Mouse (Mus musculus) CH12.LX (cell line): ENCODE measurements around the gene Gsto2. TPM values are rescaled to one million over a fixed set of nuclear protein-coding genes. Genes with fewer than 3 reads are reported as not detected.

Experiments used
- DNase-seq: peaks from one replicate; pipeline ENCODE4 v3.0.0-alpha.2; 2013; ENCODE audit errors: extremely low read depth
- H3K27ac ChIP-seq: 2 replicates; pipeline ENCODE4 v1.5.1; 2012; ENCODE audit warnings: low read depth, mild to moderate bottlenecking, control low read depth, moderate library complexity; ENCODE audit not compliant: insufficient read depth
- H3K27me3 ChIP-seq: replicated peaks from 2 replicates; pipeline ENCODE3; 2012; ENCODE audit warnings: inconsistent platforms
- H3K36me3 ChIP-seq, 2 experiments: replicated peaks in 1 of 2; 2 replicates each; pipeline versions ENCODE3 to v1.6.1; 2012; ENCODE audit warnings: inconsistent platforms in 1 of 2, low read length in 1 of 2, mild to moderate bottlenecking in 1 of 2, mixed read lengths in 1 of 2, moderate library complexity in 1 of 2; ENCODE audit not compliant: control insufficient read depth in 1 of 2, insufficient read depth in 1 of 2
- H3K4me1 ChIP-seq, 2 experiments: 2 replicates each; pipeline ENCODE4 v1.6.1; 2012; ENCODE audit warnings: inconsistent platforms in 1 of 2, moderate library complexity in 1 of 2; ENCODE audit not compliant: insufficient read depth in 2 of 2, control insufficient read depth in 1 of 2
- H3K4me2 ChIP-seq: 2 replicates; pipeline ENCODE4 v1.6.1; 2012; ENCODE audit warnings: low read depth, mild to moderate bottlenecking, control low read depth; ENCODE audit not compliant: poor library complexity, insufficient read depth, severe bottlenecking
- H3K4me3 ChIP-seq, 3 experiments: fragments of 150-350 bp in 1 of 3; sonication (generic) in 1 of 3; replicated peaks in 1 of 3; 2 replicates each; pipeline versions ENCODE3 to v1.5.1; 2011 to 2012; ENCODE audit warnings: low read depth in 2 of 3, low read length in 2 of 3, mild to moderate bottlenecking in 2 of 3, moderate library complexity in 2 of 3, control low read depth in 1 of 3, improper control_type of control experiment in 1 of 3, inconsistent platforms in 1 of 3, mixed read lengths in 1 of 3; ENCODE audit not compliant: poor library complexity in 1 of 3
- H3K79me2 ChIP-seq: replicated peaks from 2 replicates; pipeline ENCODE4 v1.6.1; 2012; ENCODE audit warnings: mild to moderate bottlenecking, moderate library complexity; ENCODE audit not compliant: control insufficient read depth, poor library complexity, insufficient read depth, severe bottlenecking; ENCODE audit errors: extremely low read depth
- H3K9ac ChIP-seq: 2 replicates; pipeline ENCODE4 v1.6.1; 2012; ENCODE audit warnings: low read depth, mild to moderate bottlenecking, control low read depth, moderate library complexity; ENCODE audit not compliant: insufficient read depth
- H3K9me3 ChIP-seq: replicated peaks from 2 replicates; pipeline ENCODE3; 2012; ENCODE audit warnings: low read length, inconsistent platforms, mixed read lengths
- BHLHE40 ChIP-seq: IDR thresholded peaks from 2 replicates; pipeline ENCODE4 v1.6.1; 2011; ENCODE audit warnings: mild to moderate bottlenecking, low read depth, low read length, improper control_type of control experiment
- E2F4 ChIP-seq: IDR thresholded peaks from 2 replicates; pipeline ENCODE4 v1.6.1; 2011; ENCODE audit warnings: low read depth, low read length, improper control_type of control experiment; ENCODE audit not compliant: insufficient replicate concordance
- ELF1 ChIP-seq: IDR thresholded peaks from 2 replicates; pipeline ENCODE4 v1.6.1; 2014; ENCODE audit warnings: low read depth, mild to moderate bottlenecking, inconsistent platforms, low read length, improper control_type of control experiment
- EP300 ChIP-seq: IDR thresholded peaks from 2 replicates; pipeline ENCODE4 v1.6.1; 2011; ENCODE audit warnings: low read length, improper control_type of control experiment
- ETS1 ChIP-seq: conservative IDR thresholded peaks from 2 replicates; pipeline ENCODE4 v1.6.1; 2012; ENCODE audit warnings: low read depth, mild to moderate bottlenecking, inconsistent platforms, low read length, improper control_type of control experiment, moderate library complexity
- IRF4 ChIP-seq: IDR thresholded peaks from 2 replicates; pipeline ENCODE4 v1.6.1; 2014; ENCODE audit warnings: low read depth, mild to moderate bottlenecking, inconsistent platforms, low read length, improper control_type of control experiment
- JUND ChIP-seq: conservative IDR thresholded peaks from 2 replicates; pipeline ENCODE4 v1.6.1; 2011; ENCODE audit warnings: low read depth, low read length, improper control_type of control experiment
- KAT2A ChIP-seq: IDR thresholded peaks from 2 replicates; pipeline ENCODE4 v1.6.1; 2012; ENCODE audit warnings: low read length, improper control_type of control experiment, inconsistent platforms; ENCODE audit not compliant: insufficient replicate concordance
- MAFK ChIP-seq: IDR thresholded peaks from 2 replicates; pipeline ENCODE4 v1.6.1; 2011; ENCODE audit warnings: low read length, improper control_type of control experiment; ENCODE audit not compliant: insufficient replicate concordance
- MEF2A ChIP-seq: IDR thresholded peaks from 2 replicates; pipeline ENCODE4 v1.6.1; 2014; ENCODE audit warnings: low read depth, mild to moderate bottlenecking, inconsistent platforms, low read length, improper control_type of control experiment, borderline replicate concordance
- MXI1 ChIP-seq: IDR thresholded peaks from 2 replicates; pipeline ENCODE4 v1.6.1; 2011; ENCODE audit warnings: mild to moderate bottlenecking, low read depth, low read length, improper control_type of control experiment
- RAD21 ChIP-seq: IDR thresholded peaks from 2 replicates; pipeline ENCODE4 v1.6.1; 2011; ENCODE audit warnings: low read depth, mild to moderate bottlenecking, low read length, improper control_type of control experiment, moderate library complexity
- TBP ChIP-seq: conservative IDR thresholded peaks from 2 replicates; pipeline ENCODE4 v1.6.1; 2011; ENCODE audit warnings: low read depth, low read length, improper control_type of control experiment
- USF1 ChIP-seq: IDR thresholded peaks from 2 replicates; pipeline ENCODE4 v1.6.1; 2014; ENCODE audit warnings: low read depth, mild to moderate bottlenecking, inconsistent platforms, low read length, improper control_type of control experiment
- ZC3H11A ChIP-seq: IDR thresholded peaks from 2 replicates; pipeline ENCODE4 v1.6.1; 2012; ENCODE audit warnings: low read depth, mild to moderate bottlenecking, inconsistent platforms, low read length, improper control_type of control experiment
- ZKSCAN1 ChIP-seq: IDR thresholded peaks from 2 replicates; pipeline ENCODE4 v1.6.1; 2012; ENCODE audit warnings: low read depth, inconsistent platforms, low read length, improper control_type of control experiment, borderline replicate concordance
- ZMIZ1 ChIP-seq: IDR thresholded peaks from 2 replicates; pipeline ENCODE4 v1.6.1; 2012; ENCODE audit warnings: low read depth, mild to moderate bottlenecking, inconsistent platforms, low read length, improper control_type of control experiment
- ZNF384 ChIP-seq: IDR thresholded peaks from 2 replicates; pipeline ENCODE4 v1.6.1; 2012; ENCODE audit warnings: low read depth, low read length, improper control_type of control experiment, inconsistent platforms
- dilution Hi-C: fragments of 300-500 bp; cut with MboI; formaldehyde crosslinking; loops from 2 replicates; pipeline ENCODE4 v1.14.3; 2020; ENCODE audit warnings: low sequenced_read_pairs; ENCODE audit not compliant: extremely low pct_unique_long_range_greater_than_20kb, extremely low pct_ligation_motif_present
- in situ Hi-C: fragments of 300-500 bp; cut with MboI; formaldehyde crosslinking; loops from 3 replicates; pipeline ENCODE4 v1.14.3; 2019; ENCODE audit warnings: low sequenced_read_pairs, low pct_ligation_motif_present, low pct_unique_long_range_greater_than_20kb, mixed read lengths
- polyA plus RNA-seq: library from polyadenylated mRNA; unstranded; fragments of >175 nt; gene quantifications from 2 replicates; pipeline ENCODE4 v1.2.1, GENCODE M21; 2012; ENCODE audit warnings: low read depth; ENCODE audit not compliant: insufficient read length
- total RNA-seq, 2 experiments: library from RNA; depleted of rRNA; stranded (reverse); fragments of 300-350 nt in 1 of 2; fragments of >200 nt in 1 of 2; gene quantifications; 2 replicates each; pipeline ENCODE4 v1.2.3; 2012 to 2014

The Gsto2 gene
- total and polyA plus RNA-seq, 3 experiments: 0.49 to 1.4 (median 1.3) TPM

DNA sequence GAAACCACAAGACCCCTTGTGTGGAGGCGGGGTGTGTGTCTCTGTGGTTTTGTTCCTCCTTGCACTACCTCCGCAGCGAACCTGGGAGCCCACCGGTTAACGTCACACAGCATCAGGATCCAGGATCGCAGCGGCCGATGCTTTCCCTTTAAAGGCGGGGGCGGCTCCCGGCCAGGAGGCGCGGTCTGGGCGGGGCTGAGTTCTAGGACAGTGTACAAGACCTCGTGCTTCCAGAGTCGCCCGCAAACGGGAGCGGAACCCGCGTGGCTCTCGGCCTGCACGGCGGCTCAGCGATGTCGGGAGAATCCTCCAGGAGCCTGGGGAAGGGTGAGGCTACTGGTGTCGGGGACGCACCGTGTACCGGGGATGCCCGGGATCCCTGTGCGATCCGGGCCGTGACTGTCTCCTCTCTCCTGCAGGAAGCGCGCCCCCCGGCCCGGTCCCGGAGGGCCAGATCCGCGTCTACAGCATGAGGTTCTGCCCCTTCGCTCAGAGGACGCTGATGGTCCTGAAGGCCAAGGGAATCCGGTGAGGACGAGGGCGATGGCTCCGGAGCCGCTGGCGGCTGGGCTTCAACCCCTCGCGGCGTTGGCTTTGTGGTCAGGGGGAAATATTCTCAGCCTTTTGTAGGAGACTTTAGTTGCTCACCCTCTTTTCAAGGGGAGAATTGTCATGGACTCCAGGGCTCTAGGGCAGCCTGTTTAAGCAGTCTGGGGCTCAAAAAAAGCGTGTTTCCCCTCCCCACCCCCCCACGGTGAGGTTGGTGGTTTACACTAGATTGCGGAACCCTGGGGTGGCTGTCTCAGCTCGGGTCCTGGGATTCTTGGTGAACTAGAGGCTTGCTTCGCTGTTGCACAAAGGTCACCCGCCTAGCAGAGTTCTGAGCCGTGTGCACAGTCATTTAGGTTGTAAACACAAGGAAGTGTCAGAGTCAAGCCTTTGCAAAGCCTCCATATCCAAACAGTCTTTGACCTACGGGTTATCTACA is 10.2 kb upstream of the Gsto2 start, which contains the start of gene Gsto1 (continued):
- TF ChIP-seq ELF1: peak; percentile 25

DNA sequence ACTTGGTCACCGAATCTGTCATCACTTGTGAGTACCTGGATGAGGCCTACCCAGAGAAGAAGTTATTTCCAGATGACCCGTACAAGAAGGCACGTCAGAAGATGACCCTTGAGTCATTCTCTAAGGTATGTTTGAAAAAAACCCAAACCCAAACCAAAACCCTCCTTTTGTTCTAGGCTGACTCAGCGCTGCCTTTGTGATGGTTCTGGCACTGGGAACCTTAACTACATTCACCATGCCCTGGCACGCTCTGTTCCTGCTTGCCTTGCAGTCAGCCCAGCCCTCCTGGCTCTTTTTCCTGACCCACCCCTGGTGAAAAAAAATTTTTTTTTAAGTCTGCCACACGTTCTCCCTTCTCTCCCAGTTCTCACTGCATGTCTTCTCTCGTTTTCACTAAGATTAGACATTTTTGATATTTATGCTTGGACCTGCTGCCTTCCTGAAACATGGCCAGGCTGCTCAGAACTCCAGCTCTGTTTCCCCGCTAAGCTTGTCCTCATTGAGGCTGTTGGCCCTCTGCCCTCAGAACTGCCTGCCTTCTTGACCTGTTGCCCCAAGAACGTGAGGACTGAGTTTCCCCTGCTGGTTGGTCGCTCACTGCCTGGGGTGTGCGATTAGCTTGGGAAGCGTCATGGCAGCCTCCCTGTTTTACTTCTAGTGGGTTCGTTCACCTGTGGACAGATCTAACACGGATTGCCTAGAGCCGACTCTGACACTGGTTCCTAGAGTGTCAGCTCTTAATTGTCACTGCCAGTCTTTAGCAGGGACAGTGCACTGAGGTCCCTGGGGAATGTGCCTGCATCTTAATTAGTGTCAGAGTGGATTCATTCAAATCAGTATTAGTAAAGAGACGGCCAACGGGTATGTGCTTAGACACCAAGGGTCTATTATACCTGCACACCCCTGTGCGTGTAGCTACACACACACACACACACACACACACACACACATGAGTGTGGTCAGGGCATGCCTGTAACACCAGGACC is 7.1 kb upstream of the Gsto2 start:
- no peak for TF ChIP-seq ZNF384
- TF ChIP-seq USF1: no peak
- no peak for TF ChIP-seq RAD21
- TF ChIP-seq E2F4: no peak
- TF ChIP-seq IRF4: peak; percentile 44; the same call in 1 of the 2 replicates
- TF ChIP-seq ZMIZ1: no peak
- no peak for TF ChIP-seq ZC3H11A
- peak; percentile 27; the same call in 1 of the 2 replicates for TF ChIP-seq EP300
- TF ChIP-seq MEF2A: peak; percentile 42; the same call in 1 of the 2 replicates
- TF ChIP-seq MAFK: no peak
- no peak for TF ChIP-seq JUND
- 0 out of 2 replicates have a peak, but pooled peaks have one; percentile 53 for TF ChIP-seq MXI1
- TF ChIP-seq ETS1: no peak
- TF ChIP-seq BHLHE40: 0 out of 2 replicates have a peak, but pooled peaks have one; percentile 17
- 0 out of 2 replicates have a peak, but pooled peaks have one; percentile 17 for TF ChIP-seq TBP
- 0 out of 2 replicates have a peak, but pooled peaks have one; percentile 35 for TF ChIP-seq KAT2A
- no peak for TF ChIP-seq ZKSCAN1
- dilution Hi-C loops (no loop called here), in situ Hi-C loops (loop anchor here (25.0 kb wide), 1 partner anchor 496 kb away; no protein-coding TSS in a partner anchor)
- Histone ChIP-seq H3K4me1 (peaks cover 21 to 50% of the 10 kb centered on the region in 2 experiments), H3K79me2 (no peaks in the 10 kb centered on the region), H3K27me3 (peaks cover 2% of the 10 kb centered on the region), H3K36me3 (peaks cover 27 to 53% of the 10 kb centered on the region in 2 experiments), H3K4me2 (peak overlapping the region; percentile 51), H3K9me3 (no peaks in the 10 kb centered on the region), H3K27ac (peak overlapping the region; percentile 85), H3K4me3 (peak overlapping the region in 1 of 3 experiments; percentile 21), H3K9ac (no peak overlapping the region; the same call in 1 of the 2 replicates)
- peak; percentile 80 for DNase-seq
